Mouse (Mus musculus): ENCODE measurements around the gene Nprl3.
"Not testable (repeated sequence)": the region's sequence is repeated elsewhere in the genome, so short reads cannot be mapped to it uniquely, and the experiment has no call there.

DNA sequence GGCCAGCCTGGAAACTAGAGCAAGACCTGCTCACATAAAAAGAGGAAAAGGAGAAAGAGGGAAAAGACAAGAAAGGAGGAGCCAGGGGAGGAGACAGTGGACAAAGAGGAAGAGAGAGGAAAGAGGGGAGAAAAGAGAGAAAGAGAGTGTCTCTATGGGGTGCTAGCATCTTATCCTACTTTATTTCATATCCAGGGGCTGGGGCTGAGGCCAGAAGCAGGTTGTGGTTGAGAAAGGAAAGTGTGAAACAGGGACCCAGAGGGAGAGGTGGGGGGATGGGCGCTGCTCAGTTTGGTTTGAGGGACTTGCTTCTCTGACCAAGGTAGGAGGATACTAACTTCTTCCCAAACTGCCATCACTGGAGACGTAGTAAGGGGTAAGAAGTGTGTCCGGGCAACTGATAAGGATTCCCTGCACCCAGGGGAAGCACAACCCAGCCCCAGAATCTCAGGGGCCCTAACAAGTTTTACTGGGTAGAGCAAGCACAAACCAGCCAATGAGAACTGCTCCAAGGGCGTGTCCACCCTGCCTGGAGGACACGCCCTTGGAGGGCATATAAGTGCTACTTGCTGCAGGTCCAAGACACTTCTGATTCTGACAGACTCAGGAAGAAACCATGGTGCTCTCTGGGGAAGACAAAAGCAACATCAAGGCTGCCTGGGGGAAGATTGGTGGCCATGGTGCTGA is 15.7 kb upstream of the Nprl3 start, which contains the start of gene Hba-a1:
- TF ChIP-seq GATA1, TAL1 (IDR thresholded peaks at IDR 0.05; ENCODE audit: low read length): not testable (repeated sequence)

Measured in erythroblast, embryonic 14.5 days (primary cell).